Mouse (Mus musculus) liver, embryonic 13.5 days (tissue): Measurements from ENCODE around the gene Cdc25a. TPM values are rescaled to one million over a fixed set of nuclear protein-coding genes. Genes with fewer than 3 reads are reported as not detected.
A peak's percentile ranks its signal among the peaks of the same experiment; 100 is the strongest.

Experiments used
- ATAC-seq: fragments of 200-750 bp; cut with Nextera tagmentation; 2 replicates; pipeline ENCODE4 v1.8.0; 2017; ENCODE audit warnings: low read depth, mild to moderate bottlenecking, moderate number of reproducible peaks, moderate library complexity
- DNase-seq: peaks from one replicate; pipeline ENCODE4 v3.0.0; 2022
- H3K27ac ChIP-seq: fragments of 300-500 bp; sonication (generic); 2 replicates; pipeline ENCODE4 v1.5.1; 2015; ENCODE audit warnings: moderate library complexity, mild to moderate bottlenecking, inconsistent platforms
- H3K27me3 ChIP-seq: fragments of 300-500 bp; sonication (generic); 2 replicates; pipeline ENCODE4 v1.6.1; 2015; ENCODE audit warnings: mild to moderate bottlenecking, inconsistent platforms
- H3K36me3 ChIP-seq: fragments of 300-500 bp; sonication (generic); 2 replicates; pipeline ENCODE4 v1.6.1; 2015; ENCODE audit warnings: mild to moderate bottlenecking, inconsistent platforms
- H3K4me1 ChIP-seq: fragments of 300-500 bp; sonication (generic); replicated peaks from 2 replicates; pipeline ENCODE4 v1.6.1; 2015; ENCODE audit warnings: inconsistent platforms
- H3K4me2 ChIP-seq: fragments of 300-500 bp; sonication (generic); 2 replicates; pipeline ENCODE4 v1.6.1; 2015; ENCODE audit warnings: inconsistent platforms, mild to moderate bottlenecking, moderate library complexity
- H3K4me3 ChIP-seq: fragments of 300-500 bp; sonication (generic); replicated peaks from 2 replicates; pipeline ENCODE4 v1.5.1; 2015; ENCODE audit warnings: mild to moderate bottlenecking, inconsistent platforms
- H3K9ac ChIP-seq: fragments of 300-500 bp; sonication (generic); 2 replicates; pipeline ENCODE4 v1.6.1; 2015; ENCODE audit warnings: mild to moderate bottlenecking, inconsistent platforms
- H3K9me3 ChIP-seq: fragments of 300-500 bp; sonication (generic); replicated peaks from 2 replicates; pipeline ENCODE4 v1.6.1; 2016; ENCODE audit warnings: inconsistent platforms
- WGBS: fragments of 180-500 bp; shearing (Covaris S2); methylation state at CpG from one replicate; pipeline ENCODE4 v1.1.7; 2015; ENCODE audit not compliant: insufficient replicate concordance; 5-methylcytosine and 5-hydroxymethylcytosine counted together
- polyA plus RNA-seq: library from polyadenylated mRNA; unstranded; fragments of >200 nt; fragmentation: Nextera tagmentation; extraction: Ambion mirVana; gene quantifications from 2 replicates; pipeline ENCODE4 v1.2.1, GENCODE M21; 2015

The Cdc25a gene
- polyA plus RNA-seq, 1 experiment from 2014 or later: 16.7 TPM

DNA sequence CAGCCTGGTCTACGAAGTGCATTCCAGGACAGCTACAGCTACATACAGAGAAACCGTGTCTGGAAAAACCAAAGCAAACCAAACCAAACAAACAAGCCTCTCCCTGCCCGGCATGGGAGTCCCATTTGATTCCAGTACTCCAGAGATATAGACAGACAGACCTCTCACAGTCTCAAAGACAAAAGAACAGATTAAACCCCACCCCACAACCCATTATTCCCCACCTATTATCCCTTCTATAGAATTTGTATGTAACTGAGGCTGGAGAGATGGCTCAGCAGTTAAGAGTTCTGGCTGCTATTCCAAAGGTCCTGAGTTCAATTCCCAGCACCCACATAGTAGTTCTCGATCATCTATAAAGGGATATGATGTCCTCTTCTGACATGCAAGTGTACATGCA is 34.5 kb downstream of the Cdc25a start:
- no peak overlapping the region for H3K4me2 ChIP-seq
- peaks cover 9% of the 10 kb centered on the region for H3K4me1 ChIP-seq
- WGBS: 68% methylated on average over 4 of the region's 4 CpGs
- no peak for DNase-seq
- ATAC-seq: no peak
- H3K27me3 ChIP-seq: no peaks in the 10 kb centered on the region
- H3K9me3 ChIP-seq: no peaks in the 10 kb centered on the region
- no peak overlapping the region for H3K4me3 ChIP-seq
- H3K36me3 ChIP-seq: no peaks in the 10 kb centered on the region
- H3K9ac ChIP-seq: no peak overlapping the region
- H3K27ac ChIP-seq: no peak overlapping the region

DNA sequence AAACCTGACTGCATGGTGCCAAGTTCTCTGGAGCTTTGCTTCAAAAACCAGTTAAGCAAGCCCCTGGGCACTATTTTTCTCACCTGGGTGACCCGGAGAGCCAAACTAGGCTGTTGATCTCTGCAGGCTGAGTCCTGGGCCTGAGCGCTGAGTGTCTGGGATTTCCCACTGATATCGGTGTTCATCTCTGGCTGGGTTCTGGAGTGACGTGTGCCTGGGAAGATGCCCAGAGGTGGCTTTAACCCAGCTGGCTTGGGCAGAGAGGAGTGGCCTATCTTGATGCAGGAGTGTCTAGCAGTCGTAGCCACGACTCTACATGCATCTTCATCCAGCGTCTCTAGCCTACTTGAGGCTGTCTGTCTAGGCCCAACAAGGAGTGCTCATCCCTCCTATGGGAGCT is 36.4 kb downstream of the Cdc25a start:
- peaks cover 9% of the 10 kb centered on the region for H3K4me1 ChIP-seq
- no peak overlapping the region for H3K27ac ChIP-seq
- no peak overlapping the region for H3K4me2 ChIP-seq
- H3K27me3 ChIP-seq: no peaks in the 10 kb centered on the region
- H3K36me3 ChIP-seq: no peaks in the 10 kb centered on the region
- 77% methylated on average over 7 of the region's 7 CpGs for WGBS
- no peak overlapping the region for H3K9ac ChIP-seq
- ATAC-seq (no peak), DNase-seq (no peak)
- H3K4me3 ChIP-seq: no peak overlapping the region
- no peaks in the 10 kb centered on the region for H3K9me3 ChIP-seq

DNA sequence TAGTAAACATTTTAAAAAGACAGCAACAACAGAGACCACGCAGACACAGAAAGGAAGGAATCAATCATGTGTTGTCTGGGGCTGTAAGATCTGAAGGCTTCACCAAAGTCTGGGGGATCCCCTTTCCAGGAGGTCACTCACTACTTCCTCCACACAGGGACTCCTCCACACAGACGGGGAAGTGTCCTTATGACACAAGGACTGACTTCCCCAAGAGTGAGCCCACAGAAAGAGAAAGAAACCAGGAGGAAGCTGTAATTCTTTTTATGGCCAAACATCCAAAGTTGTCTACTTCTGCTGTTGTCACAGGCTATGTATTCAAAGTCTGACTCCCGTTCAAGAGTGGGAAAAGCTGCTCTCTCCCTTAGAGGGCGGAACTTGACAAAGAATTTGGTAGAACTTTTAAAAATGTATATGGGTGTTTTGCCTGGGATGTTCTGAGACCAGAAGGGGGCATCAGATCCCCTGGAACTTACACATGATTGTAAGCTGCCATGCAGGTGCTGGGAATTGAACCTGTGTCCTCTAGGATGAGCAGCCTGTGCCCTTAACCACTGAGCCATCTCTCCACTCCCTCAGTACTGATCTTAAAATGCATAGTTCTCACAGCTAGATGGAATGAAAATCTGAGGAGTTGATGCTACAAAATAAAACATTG is 39.0 kb downstream of the Cdc25a start:
- WGBS: 27% methylated on average over 4 of the region's 4 CpGs
- DNase-seq: no peak

DNA sequence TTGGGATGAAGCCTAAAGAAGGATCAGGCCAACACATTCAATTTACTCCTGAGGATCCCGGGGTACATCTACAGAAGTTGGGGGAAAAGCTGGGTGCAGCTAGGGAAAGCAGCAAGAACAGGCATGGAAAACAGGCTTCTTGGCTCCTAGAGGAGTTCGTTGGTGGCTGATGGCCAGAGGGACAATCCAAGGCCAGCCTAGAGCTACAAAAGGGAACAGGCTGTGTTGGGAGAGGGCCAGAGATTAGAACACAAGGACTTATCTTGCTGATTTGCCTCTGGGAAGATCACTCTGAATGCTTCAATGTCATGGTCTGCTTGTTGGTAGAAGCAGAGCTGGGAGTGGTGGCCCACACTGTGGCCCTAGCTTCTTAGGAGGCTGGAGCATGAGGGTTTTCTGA is 42.6 kb downstream of the Cdc25a start:
- Histone ChIP-seq H3K27me3 (no peaks in the 10 kb centered on the region), H3K4me1 (0 out of 2 replicates have a peak, but pooled peaks cover 2% of the 10 kb centered on the region), H3K4me2 (no peak overlapping the region), H3K27ac (no peak overlapping the region), H3K4me3 (no peak overlapping the region), H3K9me3 (no peaks in the 10 kb centered on the region), H3K9ac (no peak overlapping the region), H3K36me3 (no peaks in the 10 kb centered on the region)
- DNase-seq (no peak), ATAC-seq (no peak)
- WGBS: 70% methylated on average over 2 of the region's 2 CpGs

More for the DNA sequence above, 39.0 kb downstream of the Cdc25a start:
- Histone ChIP-seq H3K4me1 (0 out of 2 replicates have a peak, but pooled peaks cover 2% of the 10 kb centered on the region), H3K36me3 (no peaks in the 10 kb centered on the region), H3K4me3 (no peak overlapping the region), H3K27ac (no peak overlapping the region), H3K4me2 (no peak overlapping the region), H3K27me3 (no peaks in the 10 kb centered on the region), H3K9ac (no peak overlapping the region), H3K9me3 (no peaks in the 10 kb centered on the region)
- ATAC-seq: no peak

DNA sequence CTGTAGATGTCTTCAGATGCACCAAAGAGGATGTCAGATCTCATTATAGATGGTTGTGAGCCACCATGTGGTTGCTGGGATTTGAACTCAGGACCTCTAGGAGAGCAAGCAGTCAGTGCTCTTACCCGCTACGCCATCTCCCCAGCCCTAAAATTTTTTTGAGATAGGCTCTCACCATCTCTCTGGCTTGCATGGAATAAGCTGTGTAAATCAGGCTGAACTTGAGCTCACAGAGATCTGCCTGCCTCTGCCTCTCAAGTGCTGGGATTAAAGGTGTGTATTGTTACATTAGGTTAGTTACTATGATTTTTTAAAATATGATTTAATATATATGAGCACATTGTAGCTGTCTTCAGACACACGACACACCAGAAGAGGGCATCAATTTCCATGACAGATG is 53.8 kb downstream of the Cdc25a start:
- Histone ChIP-seq H3K27me3 (peaks cover 19% of the 10 kb centered on the region), H3K36me3 (no peaks in the 10 kb centered on the region), H3K4me2 (no peak overlapping the region), H3K9me3 (no peaks in the 10 kb centered on the region), H3K27ac (no peak overlapping the region), H3K9ac (no peak overlapping the region), H3K4me3 (no peak overlapping the region), H3K4me1 (peaks cover 31% of the 10 kb centered on the region)
- ATAC-seq (no peak), DNase-seq (no peak)
- 84% methylated on average over 3 of the region's 3 CpGs for WGBS

DNA sequence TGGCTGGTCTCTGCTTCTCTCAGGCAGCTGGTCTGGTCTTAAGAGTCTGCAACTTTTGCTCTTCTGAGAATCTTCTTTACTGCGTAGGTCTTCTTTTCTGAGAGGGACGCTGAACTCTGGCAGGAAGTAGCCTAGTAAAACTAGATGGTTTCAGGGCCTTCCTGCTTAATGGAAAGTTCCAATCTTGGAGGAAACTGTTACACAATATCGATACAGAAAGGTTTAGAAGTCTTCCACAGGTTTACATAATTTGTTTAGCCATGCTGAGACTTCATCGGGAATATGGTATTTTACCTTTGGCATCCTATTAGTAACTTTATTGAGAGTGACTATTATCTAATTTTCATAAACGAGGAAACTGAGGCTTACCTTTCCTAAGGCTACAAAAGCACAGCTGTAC is 54.7 kb downstream of the Cdc25a start:
- ATAC-seq: no peak
- peaks cover 31% of the 10 kb centered on the region for H3K4me1 ChIP-seq
- H3K9ac ChIP-seq: no peak overlapping the region
- no peaks in the 10 kb centered on the region for H3K36me3 ChIP-seq
- no peak overlapping the region for H3K4me3 ChIP-seq
- no peak for DNase-seq
- peaks cover 19% of the 10 kb centered on the region for H3K27me3 ChIP-seq
- H3K4me2 ChIP-seq: no peak overlapping the region
- 76% methylated on average over 5 of the region's 5 CpGs for WGBS
- H3K27ac ChIP-seq: no peak overlapping the region
- H3K9me3 ChIP-seq: no peaks in the 10 kb centered on the region

DNA sequence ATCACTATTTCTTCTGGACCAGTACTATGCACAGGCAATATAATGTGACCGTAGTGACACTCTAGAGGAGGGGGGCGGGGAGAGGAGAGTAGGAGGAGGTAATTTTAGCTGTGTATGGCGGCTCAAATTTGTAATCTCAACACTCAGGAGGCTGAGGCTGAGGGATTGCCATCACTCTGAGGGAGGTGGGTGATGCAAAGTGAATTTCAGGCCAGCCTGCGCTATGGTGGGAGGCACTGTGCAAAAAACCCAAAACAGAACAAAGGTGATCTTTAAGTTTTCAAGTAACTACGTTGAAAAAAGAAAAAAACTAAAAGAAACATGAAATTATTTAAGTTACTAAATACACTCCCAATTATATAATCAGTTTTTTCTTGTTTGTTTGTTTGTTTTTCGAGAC is 55.4 kb downstream of the Cdc25a start:
- Histone ChIP-seq H3K4me2 (peak overlapping the region; percentile 95), H3K4me3 (peak overlapping the region; percentile 73), H3K36me3 (no peaks in the 10 kb centered on the region), H3K27ac (peak overlapping the region; percentile 83), H3K9me3 (no peaks in the 10 kb centered on the region), H3K9ac (peak overlapping the region; percentile 79), H3K27me3 (peaks cover 19% of the 10 kb centered on the region), H3K4me1 (peaks cover 31% of the 10 kb centered on the region)
- no peak for ATAC-seq
- 39% methylated on average over 6 of the region's 6 CpGs for WGBS
- no peak for DNase-seq

DNA sequence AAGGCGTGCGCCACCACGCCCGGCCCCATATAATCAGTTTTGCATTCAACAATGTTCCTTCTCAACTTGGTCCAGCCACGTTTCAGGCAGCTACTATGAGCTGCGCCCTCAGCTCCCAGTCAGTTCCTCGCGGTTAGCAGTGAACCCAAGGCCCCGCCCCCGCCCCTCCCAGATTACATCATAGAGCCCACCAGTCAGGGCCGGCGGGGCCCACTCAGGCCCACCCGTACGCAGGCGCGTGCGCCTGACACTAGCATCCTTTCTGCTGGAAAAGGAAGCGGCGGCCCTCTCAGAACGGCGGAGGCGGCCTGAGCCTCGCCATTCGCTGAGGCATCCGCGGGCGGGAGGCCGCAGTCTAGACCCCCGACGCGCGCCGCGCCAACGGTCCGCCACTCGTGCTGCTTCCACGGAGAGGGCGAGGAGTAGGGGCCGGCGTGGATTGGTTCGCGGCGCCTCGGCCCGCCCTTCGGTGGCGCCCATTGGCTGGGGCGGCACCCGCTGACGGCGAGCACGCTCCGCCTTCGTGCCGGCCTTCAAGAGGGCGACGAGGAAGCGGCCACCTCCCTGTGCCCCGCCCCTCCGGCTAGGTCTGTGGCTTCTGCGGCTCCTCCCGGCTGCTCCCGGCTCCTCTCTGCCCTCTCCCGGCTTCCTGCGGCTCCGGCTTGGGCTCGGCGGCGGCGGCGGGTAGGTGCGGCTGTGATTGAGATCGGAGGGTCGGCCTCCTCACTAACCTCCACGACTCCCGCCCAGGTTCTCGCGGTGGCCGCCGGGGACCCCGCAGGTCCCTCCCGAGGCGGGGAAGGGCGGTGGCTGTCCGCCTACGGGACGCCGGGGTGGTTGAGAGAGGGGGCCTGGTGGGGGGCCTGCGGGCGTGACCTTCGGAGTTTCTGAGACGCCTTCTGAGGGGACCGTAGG is 56.1 kb downstream of the Cdc25a start, which contains the start of gene Map4:
Gene Map4, plus strand, starts transcription at position 204 of the 915 bp plus-strand sequence.
- Histone ChIP-seq H3K27ac (peak within 1 kb of the TSS; percentile 83), H3K9me3 (no peaks in the 10 kb centered on the region), H3K36me3 (no peaks in the 10 kb centered on the region), H3K9ac (peak within 1 kb of the TSS; percentile 79), H3K4me3 (peak within 1 kb of the TSS; percentile 73), H3K4me2 (peak within 1 kb of the TSS; percentile 95), H3K27me3 (peaks cover 19% of the 10 kb centered on the region), H3K4me1 (peaks cover 31% of the 10 kb centered on the region)
- under 1% methylated on average over 93 of the region's 94 CpGs for WGBS
- peak; percentile 93 for DNase-seq
- ATAC-seq: peak; percentile 98

DNA sequence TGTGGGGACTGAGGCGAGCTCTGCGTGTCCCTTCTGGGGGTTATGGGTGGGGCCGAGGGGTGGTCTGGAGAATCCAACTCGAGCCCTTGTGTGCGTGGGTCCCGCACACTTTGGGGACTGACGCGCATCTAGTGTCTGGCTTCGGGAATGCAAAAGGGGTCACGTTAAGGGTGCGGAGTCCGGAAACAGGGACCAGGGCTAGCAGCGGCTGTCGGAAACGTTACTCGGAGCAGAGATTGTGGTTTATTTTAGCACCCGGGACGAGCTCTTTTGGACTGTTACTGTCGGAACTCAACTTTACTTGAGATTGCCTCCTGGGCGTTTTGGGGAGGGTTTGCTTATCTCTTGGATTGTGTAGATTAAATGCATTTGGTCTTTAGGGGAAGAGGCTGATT is 57.0 kb downstream of the Cdc25a start:
- DNase-seq: no peak
- Histone ChIP-seq H3K4me3 (peak overlapping the region; percentile 73), H3K27ac (peak overlapping the region; percentile 67)

DNA sequence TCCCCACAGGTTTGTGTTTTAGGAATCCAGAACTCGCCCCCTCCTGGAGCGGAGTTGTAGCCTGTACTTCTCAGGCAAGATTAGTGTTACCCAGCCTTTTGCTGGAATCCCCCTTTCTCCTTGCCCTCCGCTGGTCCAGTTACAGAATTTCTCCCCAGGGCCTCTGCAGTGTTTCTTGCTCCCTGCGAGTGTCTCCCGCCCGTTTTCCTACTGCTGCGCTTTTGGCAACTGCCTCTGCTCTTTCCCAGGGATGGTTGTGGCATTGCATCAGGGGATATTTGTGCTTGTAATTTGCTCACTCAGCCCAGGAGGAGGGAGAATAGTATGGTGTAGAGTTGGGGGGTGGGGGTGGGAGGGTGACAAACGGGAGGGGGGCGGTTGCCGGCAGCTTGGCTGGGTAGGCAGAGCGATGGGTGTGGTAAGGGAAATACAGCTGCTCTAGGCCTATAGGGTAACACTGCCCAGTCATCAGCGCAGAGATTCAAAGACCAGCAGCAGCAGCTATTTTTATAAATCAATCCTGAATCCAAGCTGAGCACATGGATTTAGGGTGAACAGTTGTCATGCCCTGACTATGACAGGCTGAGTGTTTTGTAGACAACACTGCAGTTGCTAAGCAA is 57.5 kb downstream of the Cdc25a start:
- no peak for ATAC-seq
- Histone ChIP-seq H3K4me3 (peak overlapping the region; percentile 73), H3K4me2 (peak overlapping the region; percentile 95), H3K36me3 (no peaks in the 10 kb centered on the region), H3K27me3 (peaks cover 19% of the 10 kb centered on the region), H3K4me1 (peaks cover 31% of the 10 kb centered on the region), H3K27ac (no peak overlapping the region), H3K9me3 (no peaks in the 10 kb centered on the region), H3K9ac (peak overlapping the region; percentile 79)
- WGBS: 5% methylated on average over 12 of the region's 12 CpGs
- DNase-seq: no peak

More for the DNA sequence above, 57.0 kb downstream of the Cdc25a start:
- peak overlapping the region; percentile 79 for H3K9ac ChIP-seq
- peak overlapping the region; percentile 95 for H3K4me2 ChIP-seq
- ATAC-seq: no peak
- peaks cover 31% of the 10 kb centered on the region for H3K4me1 ChIP-seq
- H3K36me3 ChIP-seq: no peaks in the 10 kb centered on the region
- peaks cover 19% of the 10 kb centered on the region for H3K27me3 ChIP-seq
- under 1% methylated on average over 20 of the region's 20 CpGs for WGBS
- H3K9me3 ChIP-seq: no peaks in the 10 kb centered on the region

DNA sequence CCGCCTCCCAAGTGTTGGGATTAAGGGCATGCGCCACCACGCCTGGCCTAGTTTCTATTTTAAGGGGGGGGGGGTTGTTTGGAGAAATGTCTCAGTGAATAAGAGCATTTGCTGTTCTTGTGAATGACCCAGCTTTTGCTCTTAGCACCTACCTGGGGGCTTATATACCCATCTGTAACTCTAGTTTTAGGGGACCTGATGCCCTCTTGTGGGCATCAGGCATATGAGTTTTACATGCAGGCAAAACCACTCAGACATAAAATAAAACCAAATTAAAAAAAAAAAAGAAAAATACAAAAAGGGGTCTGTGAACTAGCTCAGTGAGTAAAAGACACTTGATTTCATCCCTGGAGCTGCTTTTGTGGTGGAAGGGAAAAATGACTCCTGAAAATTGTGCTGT is 64.0 kb downstream of the Cdc25a start:
- WGBS: 73% methylated on average over 3 of the region's 3 CpGs
- 0 out of 2 replicates have a peak, but pooled peaks cover 4% of the 10 kb centered on the region for H3K4me1 ChIP-seq
- no peak overlapping the region for H3K4me3 ChIP-seq
- no peak overlapping the region for H3K4me2 ChIP-seq
- H3K27ac ChIP-seq: no peak overlapping the region
- DNase-seq: no peak
- no peak overlapping the region for H3K9ac ChIP-seq
- no peaks in the 10 kb centered on the region for H3K27me3 ChIP-seq
- ATAC-seq: no peak
- H3K36me3 ChIP-seq: no peaks in the 10 kb centered on the region
- no peaks in the 10 kb centered on the region for H3K9me3 ChIP-seq
